Comparison of ENCODE assay signal across 33 mouse cellular contexts in genomic region chr13:110332958-110333597, GRCm38 (mm10). TPM values are rescaled to one million over a fixed set of nuclear protein-coding genes. Genes with fewer than 3 reads are reported as not detected.
DNase-seq lines count a peak whose midpoint lies in the region; ATAC-seq lines count a peak whose summit lies in the region.
"Had no signal": no experiment of that assay in that cellular context is flagged by ENCODE, and none has a peak within 500 bp of the region (broad histone marks: within the 10 kb centered on the region; RNA-seq: fewer than 3 reads in every experiment).

No protein-coding gene starts in this region.

- no peak for DNase-seq in embryonic facial prominence, embryonic 14.5 days (ENCODE audit: low spot score)
- DNase-seq in embryonic facial prominence, embryonic 10.5 days (ENCODE audit: low spot score): no peak
- no peak for DNase-seq in midbrain, embryonic 11.5 days (ENCODE audit: low spot score, missing footprints)
- peak; percentile 61 for DNase-seq in forebrain, embryonic 14.5 days (ENCODE audit: low spot score)
- DNase-seq in retina, postnatal 1 day: peak; percentile 91
- no peak for DNase-seq in right cerebral cortex, postnatal 10 days (ENCODE audit: low spot score in 2 of 2)
- no peak for DNase-seq in cerebellum, postnatal 10 days
- DNase-seq: adrenal gland, postnatal 10 days; cerebellum, adult 11-12 months; cerebellum, postnatal 14 days; gastrocnemius, adult 2 months; gastrocnemius, postnatal 36 days; heart, postnatal 10 days; kidney, adult 9 months; kidney, postnatal 10 days; layer of hippocampus, adult 9-11 months; liver, embryonic 13.5 days; lung, adult 18-20 months; lung, postnatal 4 days; right cerebral cortex, postnatal 25 days; thymus, postnatal 14 days had no signal

- no peak overlapping the region for H3K9ac ChIP-seq in embryonic facial prominence, embryonic 14.5 days (ENCODE audit: low read depth, low read length)
- no peak overlapping the region for H3K9ac ChIP-seq in midbrain, embryonic 12.5 days (replicated peaks)
- H3K9ac ChIP-seq in midbrain, embryonic 11.5 days (ENCODE audit: low read length): no peak overlapping the region
- H3K9ac ChIP-seq in forebrain, embryonic 14.5 days (ENCODE audit: low read length): no peak overlapping the region
- H3K9ac ChIP-seq: heart, embryonic 13.5 days; limb, embryonic 15.5 days; liver, embryonic 13.5 days; midbrain, embryonic 15.5 days; stomach, embryonic 15.5 days had no signal

- 88% methylated on average over 14 of the region's 14 CpGs for WGBS in embryonic facial prominence, embryonic 14.5 days
- WGBS in embryonic facial prominence, embryonic 10.5 days: 92% methylated on average over 14 of the region's 14 CpGs
- 91% methylated on average over 14 of the region's 14 CpGs for WGBS in midbrain, embryonic 12.5 days
- 94% methylated on average over 14 of the region's 14 CpGs for WGBS in midbrain, embryonic 11.5 days
- 51% methylated on average over 14 of the region's 14 CpGs for WGBS in forebrain, embryonic 14.5 days

- H3K36me3 ChIP-seq in embryonic facial prominence, embryonic 14.5 days (ENCODE audit: control insufficient read depth, insufficient read depth, low read length): no peaks in the 10 kb centered on the region
- H3K36me3 ChIP-seq in embryonic facial prominence, embryonic 10.5 days (replicated peaks): no peaks in the 10 kb centered on the region
- no peaks in the 10 kb centered on the region for H3K36me3 ChIP-seq in midbrain, embryonic 12.5 days
- no peaks in the 10 kb centered on the region for H3K36me3 ChIP-seq in midbrain, embryonic 11.5 days (ENCODE audit: control insufficient read depth, insufficient read depth, low read length)
- H3K36me3 ChIP-seq in forebrain, embryonic 14.5 days (ENCODE audit: control insufficient read depth, insufficient read depth, low read length): no peaks in the 10 kb centered on the region
- H3K36me3 ChIP-seq: heart, embryonic 13.5 days; limb, embryonic 10.5 days; limb, embryonic 15.5 days; liver, embryonic 13.5 days; midbrain, embryonic 15.5 days; stomach, embryonic 15.5 days had no signal

- H3K4me2 ChIP-seq in embryonic facial prominence, embryonic 14.5 days (ENCODE audit: low read depth, low read length): no peak overlapping the region
- no peak overlapping the region for H3K4me2 ChIP-seq in midbrain, embryonic 12.5 days (replicated peaks)
- no peak overlapping the region for H3K4me2 ChIP-seq in midbrain, embryonic 11.5 days
- H3K4me2 ChIP-seq in forebrain, embryonic 14.5 days (ENCODE audit: low read length): no peak overlapping the region
- H3K4me2 ChIP-seq: heart, embryonic 13.5 days; limb, embryonic 15.5 days; liver, embryonic 13.5 days; midbrain, embryonic 15.5 days; stomach, embryonic 15.5 days had no signal

- 0 out of 2 replicates have a peak, but pooled peaks have one; percentile 33 for ATAC-seq in embryonic facial prominence, embryonic 14.5 days (ENCODE audit: low read depth)
- ATAC-seq in midbrain, embryonic 12.5 days (ENCODE audit: low FRiP score, low read depth): peak; percentile 66; the same call in 1 of the 2 replicates
- no peak for ATAC-seq in midbrain, embryonic 11.5 days (ENCODE audit: low FRiP score)
- ATAC-seq in forebrain, embryonic 14.5 days: peak; percentile 82
- ATAC-seq: intestine, embryonic 16.5 days; lung, postnatal 0 days; midbrain, embryonic 15.5 days had no signal

- H3K4me3 ChIP-seq in embryonic facial prominence, embryonic 14.5 days (ENCODE audit: low read depth, low read length): no peak overlapping the region
- no peak overlapping the region for H3K4me3 ChIP-seq in embryonic facial prominence, embryonic 10.5 days
- H3K4me3 ChIP-seq in midbrain, embryonic 12.5 days: no peak overlapping the region
- no peak overlapping the region for H3K4me3 ChIP-seq in midbrain, embryonic 11.5 days (ENCODE audit: low read depth, low read length)
- no peak overlapping the region for H3K4me3 ChIP-seq in forebrain, embryonic 14.5 days (ENCODE audit: low read depth, low read length)
- H3K4me3 ChIP-seq: gastrocnemius, adult 2 months; heart, embryonic 13.5 days; limb, embryonic 10.5 days; limb, embryonic 15.5 days; liver, embryonic 13.5 days; megakaryocyte, embryonic 14.5 days; midbrain, embryonic 15.5 days; stomach, embryonic 15.5 days had no signal

- H3K9me3 ChIP-seq in embryonic facial prominence, embryonic 14.5 days (ENCODE audit: control insufficient read depth, low read length): no peaks in the 10 kb centered on the region
- no peaks in the 10 kb centered on the region for H3K9me3 ChIP-seq in embryonic facial prominence, embryonic 10.5 days
- no peaks in the 10 kb centered on the region for H3K9me3 ChIP-seq in midbrain, embryonic 12.5 days
- no peaks in the 10 kb centered on the region for H3K9me3 ChIP-seq in midbrain, embryonic 11.5 days (ENCODE audit: control insufficient read depth, low read length)
- H3K9me3 ChIP-seq in forebrain, embryonic 14.5 days (replicated peaks; ENCODE audit: control insufficient read depth, low read length): no peaks in the 10 kb centered on the region
- H3K9me3 ChIP-seq: heart, embryonic 13.5 days; limb, embryonic 10.5 days; limb, embryonic 15.5 days; midbrain, embryonic 15.5 days; stomach, embryonic 15.5 days had no signal

- H3K4me1 ChIP-seq in embryonic facial prominence, embryonic 14.5 days (ENCODE audit: control insufficient read depth, insufficient read depth, low read length): no peaks in the 10 kb centered on the region
- no peaks in the 10 kb centered on the region for H3K4me1 ChIP-seq in embryonic facial prominence, embryonic 10.5 days
- H3K4me1 ChIP-seq in midbrain, embryonic 12.5 days: no peaks in the 10 kb centered on the region
- H3K4me1 ChIP-seq in midbrain, embryonic 11.5 days (ENCODE audit: control insufficient read depth, insufficient read depth, low read length): no peaks in the 10 kb centered on the region
- H3K4me1 ChIP-seq in forebrain, embryonic 14.5 days (ENCODE audit: control insufficient read depth, insufficient read depth, low read length): no peaks in the 10 kb centered on the region
- H3K4me1 ChIP-seq: heart, embryonic 13.5 days; limb, embryonic 10.5 days; limb, embryonic 15.5 days; liver, embryonic 13.5 days; megakaryocyte, embryonic 14.5 days; midbrain, embryonic 15.5 days; stomach, embryonic 15.5 days had no signal

- no peaks in the 10 kb centered on the region for H3K27me3 ChIP-seq in embryonic facial prominence, embryonic 14.5 days (replicated peaks; ENCODE audit: control insufficient read depth, insufficient read depth, low read length)
- no peaks in the 10 kb centered on the region for H3K27me3 ChIP-seq in embryonic facial prominence, embryonic 10.5 days (replicated peaks; ENCODE audit: low read depth, poor library complexity, severe bottlenecking)
- H3K27me3 ChIP-seq in midbrain, embryonic 12.5 days: no peaks in the 10 kb centered on the region
- no peaks in the 10 kb centered on the region for H3K27me3 ChIP-seq in midbrain, embryonic 11.5 days (ENCODE audit: control insufficient read depth, insufficient read depth, low read length)
- no peaks in the 10 kb centered on the region for H3K27me3 ChIP-seq in forebrain, embryonic 14.5 days (replicated peaks; ENCODE audit: control insufficient read depth, insufficient read depth, low read length)
- H3K27me3 ChIP-seq: CH12.LX; heart, embryonic 13.5 days; limb, embryonic 15.5 days; liver, embryonic 13.5 days; megakaryocyte, embryonic 14.5 days; midbrain, embryonic 15.5 days; stomach, embryonic 15.5 days had no signal

- no peak overlapping the region for H3K27ac ChIP-seq in embryonic facial prominence, embryonic 14.5 days (replicated peaks; ENCODE audit: low read depth, low read length)
- no peak overlapping the region for H3K27ac ChIP-seq in embryonic facial prominence, embryonic 10.5 days (replicated peaks)
- no peak overlapping the region for H3K27ac ChIP-seq in midbrain, embryonic 12.5 days (replicated peaks)
- no peak overlapping the region for H3K27ac ChIP-seq in midbrain, embryonic 11.5 days (ENCODE audit: low read depth, low read length)
- H3K27ac ChIP-seq in forebrain, embryonic 14.5 days (ENCODE audit: low read depth, low read length): no peak overlapping the region
- H3K27ac ChIP-seq: gastrocnemius, adult 2 months; heart, embryonic 13.5 days; limb, embryonic 10.5 days; limb, embryonic 15.5 days; liver, embryonic 13.5 days; midbrain, embryonic 15.5 days; stomach, embryonic 15.5 days had no signal

RNA-seq across cellular contexts. Expression of gene Gapt, which starts 23.9 kb away (rescaled TPM):
- 0.36 and 0.39 TPM in 2 replicates for polyA plus RNA-seq in embryonic facial prominence, embryonic 14.5 days (2014; fragmentation: Nextera tagmentation; extraction: Ambion mirVana)
- 0.14 and 0.27 TPM in 2 replicates for polyA plus RNA-seq in embryonic facial prominence, embryonic 10.5 days (2016; fragmentation: Nextera tagmentation; extraction: Ambion mirVana)
- polyA plus RNA-seq in midbrain, embryonic 12.5 days (2016; fragmentation: Nextera tagmentation; extraction: Ambion mirVana): 0.17 TPM in 1 of 2 replicates, not detected in the other
- polyA plus RNA-seq in midbrain, embryonic 11.5 days (2014; fragmentation: Nextera tagmentation; extraction: Ambion mirVana): 0.26 TPM in 1 of 2 replicates, not detected in the other
- not detected in 2 replicates for polyA plus RNA-seq in forebrain, embryonic 14.5 days (2014; fragmentation: Nextera tagmentation; extraction: Ambion mirVana)
- polyA plus RNA-seq: C2C12; cortical plate, adult 2 months had no signal

RNA-seq across cellular contexts. Expression of gene Rab3c, which starts 52.3 kb away (rescaled TPM):
- polyA plus RNA-seq in embryonic facial prominence, embryonic 14.5 days (2014; fragmentation: Nextera tagmentation; extraction: Ambion mirVana): 2.9 and 3.0 TPM in 2 replicates
- polyA plus RNA-seq in embryonic facial prominence, embryonic 10.5 days (2016; fragmentation: Nextera tagmentation; extraction: Ambion mirVana): 2.9 TPM in 2 replicates
- 87.8 and 90.8 TPM in 2 replicates for polyA plus RNA-seq in midbrain, embryonic 12.5 days (2016; fragmentation: Nextera tagmentation; extraction: Ambion mirVana)
- 35.3 and 37.4 TPM in 2 replicates for polyA plus RNA-seq in midbrain, embryonic 11.5 days (2014; fragmentation: Nextera tagmentation; extraction: Ambion mirVana)
- polyA plus RNA-seq in forebrain, embryonic 14.5 days (2014; fragmentation: Nextera tagmentation; extraction: Ambion mirVana): 66.0 and 103 TPM in 2 replicates

Comparison
In these comparisons a context has a peak if more than half of its experiments do, and no peak if none do; other contexts are left out.
1. DNase-seq: peak in forebrain, embryonic 14.5 days (single experiment) and retina, postnatal 1 day (single experiment); none in embryonic facial prominence, embryonic 14.5 days (single experiment), embryonic facial prominence, embryonic 10.5 days (single experiment), midbrain, embryonic 11.5 days (single experiment), right cerebral cortex, postnatal 10 days (0 of 2) and cerebellum, postnatal 10 days (0 of 2).